Mouse (Mus musculus) megakaryocyte, embryonic 14.5 days (primary cell): ENCODE measurements around the gene Map3k21. TPM values are rescaled to one million over a fixed set of nuclear protein-coding genes. Genes with fewer than 3 reads are reported as not detected.

Experiments used
- H3K27me3 ChIP-seq: replicated peaks from 2 replicates; pipeline ENCODE3; 2012; ENCODE audit warnings: inconsistent platforms
- H3K36me3 ChIP-seq: replicated peaks from 2 replicates; pipeline ENCODE3; 2012; ENCODE audit warnings: low read length, inconsistent platforms, mixed read lengths
- H3K4me1 ChIP-seq: 2 replicates; pipeline ENCODE4 v1.6.1; 2012; ENCODE audit warnings: inconsistent platforms
- H3K4me3 ChIP-seq: replicated peaks from 2 replicates; pipeline ENCODE3; 2012; ENCODE audit warnings: moderate library complexity, mild to moderate bottlenecking, inconsistent platforms
- H3K9me3 ChIP-seq: 2 replicates; pipeline ENCODE4 v1.6.1; 2012; ENCODE audit warnings: inconsistent platforms
- FLI1 ChIP-seq: IDR thresholded peaks from 2 replicates; pipeline ENCODE4 v1.6.1; 2012; ENCODE audit warnings: low read length, inconsistent platforms, mixed read lengths
- GATA1 ChIP-seq: IDR thresholded peaks from 3 replicates; pipeline ENCODE4 v1.6.1; 2012; ENCODE audit warnings: mixed read lengths, low read length, inconsistent platforms, borderline replicate concordance
- polyA plus RNA-seq: library from polyadenylated mRNA; stranded (reverse); fragments of >175 nt; gene quantifications from 2 replicates; pipeline ENCODE4 v1.2.3, GENCODE M21; 2012; ENCODE audit warnings: low replicate concordance; ENCODE audit not compliant: insufficient read depth

Map3k21 gene
- polyA plus RNA-seq, 1 experiment = not detected

- Histone ChIP-seq H3K4me3 (no peak overlapping the region), H3K9me3 (no peaks in the 10 kb centered on the region; the same call in 1 of the 2 replicates), H3K4me1 (no peaks in the 10 kb centered on the region), H3K36me3 (no peaks in the 10 kb centered on the region), H3K27me3 (peaks cover 50% of the 10 kb centered on the region)
- TF ChIP-seq FLI1 (no peak), GATA1 (no peak)
Observed at GRCm38 (mm10) chr8:125993636-125994035, 83.4 kb downstream of the Map3k21 start.

GRCm38 (mm10) chr8:125995101-125995986, 85.1 kb downstream of the Map3k21 start, which contains the start of gene Kcnk1:
Gene Kcnk1, plus strand, starts transcription at chr8:125995170.
- peaks cover 48% of the 10 kb centered on the region for H3K27me3 ChIP-seq
- no peaks in the 10 kb centered on the region for H3K4me1 ChIP-seq
- no peak within 1 kb of the TSS for H3K4me3 ChIP-seq
- H3K36me3 ChIP-seq = no peaks in the 10 kb centered on the region
- H3K9me3 ChIP-seq = no peaks in the 10 kb centered on the region; the same call in 1 of the 2 replicates
- no peak for TF ChIP-seq FLI1
- TF ChIP-seq GATA1 = no peak

DNA sequence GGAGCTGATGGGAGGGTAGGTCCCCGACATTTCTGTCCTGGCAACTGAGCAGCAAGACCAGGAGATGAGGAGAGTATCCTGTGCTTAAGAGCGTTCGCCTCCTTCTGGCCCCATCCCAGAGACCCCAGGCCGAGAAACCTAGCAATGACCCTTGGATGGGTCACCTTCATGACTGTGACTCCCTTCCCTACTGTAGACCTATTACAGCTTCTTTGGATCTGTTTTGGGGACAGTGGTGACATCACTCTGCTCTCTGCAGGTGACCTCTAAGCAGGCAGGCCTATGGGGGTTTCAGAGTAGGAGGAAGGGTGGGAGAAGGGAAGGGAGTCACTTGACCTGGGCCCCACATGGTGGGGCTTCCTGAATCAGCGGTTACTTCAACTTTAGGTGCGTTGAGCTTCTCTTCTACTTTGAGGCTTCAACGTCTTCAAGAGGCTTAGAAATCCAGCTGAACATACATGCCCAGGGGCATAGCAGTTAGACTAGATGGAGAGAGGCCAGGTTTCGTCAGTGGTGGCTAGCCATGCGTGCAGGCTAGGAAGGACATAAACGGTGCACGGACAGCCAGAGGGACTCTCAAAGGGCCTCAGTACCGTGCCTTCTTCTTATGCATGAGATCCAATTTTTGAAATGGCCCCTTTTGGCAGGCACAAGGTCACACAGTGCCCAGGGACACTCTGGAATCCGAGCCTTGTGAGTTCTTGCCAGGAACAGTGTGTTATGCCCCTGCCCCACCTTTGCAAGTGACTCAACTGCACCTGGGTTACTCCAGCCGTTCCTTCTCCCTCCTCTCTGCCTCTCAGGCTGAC, 86.0 kb downstream of the Map3k21 start:
- H3K27me3 ChIP-seq = peaks cover 48% of the 10 kb centered on the region
- H3K9me3 ChIP-seq = no peaks in the 10 kb centered on the region; the same call in 1 of the 2 replicates
- TF ChIP-seq GATA1 (no peak), FLI1 (no peak)
- H3K4me1 ChIP-seq = no peaks in the 10 kb centered on the region
- H3K36me3 ChIP-seq = no peaks in the 10 kb centered on the region
- no peak overlapping the region for H3K4me3 ChIP-seq

- no peak for TF ChIP-seq FLI1
- no peak for TF ChIP-seq GATA1
- H3K36me3 ChIP-seq = no peaks in the 10 kb centered on the region
- H3K27me3 ChIP-seq = peaks cover 48% of the 10 kb centered on the region
Observed at GRCm38 (mm10) chr8:125996980-125997379, 86.7 kb downstream of the Map3k21 start.

More at GRCm38 (mm10) chr8:125996980-125997379, 86.7 kb downstream of the Map3k21 start:
- H3K4me3 ChIP-seq = no peak overlapping the region
- no peaks in the 10 kb centered on the region; the same call in 1 of the 2 replicates for H3K9me3 ChIP-seq
- H3K4me1 ChIP-seq = no peaks in the 10 kb centered on the region

Other genes with a start within 250 kb of the Map3k21 start
- gene Map10, start 240.6 kb upstream of the Map3k21 start, polyA plus RNA-seq = 0.47 TPM in 1 of 2 replicates, not detected in the other
- 9.2 and 15.5 TPM in 2 replicates for gene Ntpcr, start 180.5 kb upstream of the Map3k21 start, polyA plus RNA-seq
- gene Pcnx2, start 12.1 kb upstream of the Map3k21 start, polyA plus RNA-seq = not detected in 2 replicates
- gene Kcnk1, start 84.7 kb downstream of the Map3k21 start, polyA plus RNA-seq = not detected in 2 replicates